Mouse (Mus musculus) small intestine, adult 2 months (tissue): ENCODE data around the gene Muc4. TPM values are rescaled to one million over a fixed set of nuclear protein-coding genes. Genes with fewer than 3 reads are reported as not detected.

Experiments used
- H3K27ac ChIP-seq: fragments of 200-500 bp; 2 replicates; pipeline ENCODE4 v1.5.1; 2012; ENCODE audit warnings: low read depth, low read length, control low read depth, inconsistent platforms; ENCODE audit not compliant: insufficient read depth
- H3K27me3 ChIP-seq: fragments of 200-500 bp; 2 replicates; pipeline ENCODE4 v1.6.1; 2012; ENCODE audit warnings: mild to moderate bottlenecking, moderate library complexity, low read length, inconsistent platforms; ENCODE audit not compliant: control insufficient read depth, insufficient read depth
- H3K36me3 ChIP-seq: fragments of 200-500 bp; 2 replicates; pipeline ENCODE4 v1.6.1; 2012; ENCODE audit warnings: mild to moderate bottlenecking, low read length, control low read depth, inconsistent platforms; ENCODE audit not compliant: control insufficient read depth, insufficient read depth
- H3K4me1 ChIP-seq: fragments of 200-500 bp; 2 replicates; pipeline ENCODE4 v1.6.1; 2012; ENCODE audit warnings: low read length, inconsistent platforms, mixed read lengths; ENCODE audit not compliant: control insufficient read depth, insufficient read depth, insufficient read length
- H3K4me3 ChIP-seq: fragments of 200-500 bp; 2 replicates; pipeline ENCODE4 v1.5.1; 2012; ENCODE audit warnings: low read depth, mild to moderate bottlenecking, control low read depth, inconsistent platforms, low read length, moderate library complexity
- CTCF ChIP-seq: fragments of 200-500 bp; IDR thresholded peaks from 2 replicates; pipeline ENCODE4 v1.5.1; 2012; ENCODE audit warnings: low read depth, mild to moderate bottlenecking, control low read depth, inconsistent platforms, low read length, moderate library complexity, mixed read lengths; ENCODE audit not compliant: insufficient replicate concordance, insufficient read length; ENCODE audit errors: extremely low read depth
- POLR2A ChIP-seq: fragments of 200-500 bp; IDR thresholded peaks from 2 replicates; pipeline ENCODE4 v1.6.1; 2012; ENCODE audit warnings: low read depth, mild to moderate bottlenecking, control low read depth, inconsistent platforms, low read length, moderate library complexity
- WGBS: fragments of 180-500 bp; shearing (Covaris S2); methylation state at CpG from one replicate; pipeline ENCODE4 v1.1.7; 2018; 5-methylcytosine and 5-hydroxymethylcytosine counted together
- polyA plus RNA-seq: library from polyadenylated mRNA; depleted of rRNA; stranded (reverse); fragments of >200 nt; gene quantifications from 2 replicates; pipeline ENCODE4 v1.2.3, GENCODE M21; 2012

Gene Muc4
- polyA plus RNA-seq, 1 experiment: 18.8 TPM

- Histone ChIP-seq H3K27me3 (no peaks in the 10 kb centered on the region), H3K27ac (no peak overlapping the region), H3K4me3 (no peak overlapping the region), H3K36me3 (peaks cover 8% of the 10 kb centered on the region), H3K4me1 (no peaks in the 10 kb centered on the region)
- no peak for TF ChIP-seq POLR2A
- TF ChIP-seq CTCF: no peak
- 73% methylated on average over 8 of the region's 8 CpGs for WGBS
Measured at GRCm38 (mm10) chr16:32778956-32779355, 43.3 kb downstream of the Muc4 start.

GRCm38 (mm10) chr16:32783324-32784062, 47.8 kb downstream of the Muc4 start:
- H3K27me3 ChIP-seq: no peaks in the 10 kb centered on the region
- no peak for TF ChIP-seq POLR2A
- TF ChIP-seq CTCF: no peak
- H3K27ac ChIP-seq: peak overlapping the region; percentile 70; the same call in 1 of the 2 replicates
- 62% methylated on average over 5 of the region's 5 CpGs for WGBS
- peaks cover 8% of the 10 kb centered on the region for H3K36me3 ChIP-seq
- H3K4me1 ChIP-seq: no peaks in the 10 kb centered on the region
- H3K4me3 ChIP-seq: no peak overlapping the region

GRCm38 (mm10) chr16:32784840-32785239, 49.2 kb downstream of the Muc4 start:
- no peak overlapping the region for H3K27ac ChIP-seq
- no peaks in the 10 kb centered on the region for H3K27me3 ChIP-seq
- TF ChIP-seq CTCF (no peak), POLR2A (no peak)
- peaks cover 8% of the 10 kb centered on the region for H3K36me3 ChIP-seq
- no peaks in the 10 kb centered on the region for H3K4me1 ChIP-seq
- WGBS: 88% methylated on average over 13 of the region's 13 CpGs
- no peak overlapping the region for H3K4me3 ChIP-seq

- Histone ChIP-seq H3K36me3 (no peaks in the 10 kb centered on the region), H3K4me1 (no peaks in the 10 kb centered on the region), H3K27ac (no peak overlapping the region), H3K27me3 (no peaks in the 10 kb centered on the region), H3K4me3 (no peak overlapping the region)
- 88% methylated on average over 5 of the region's 5 CpGs for WGBS
- TF ChIP-seq CTCF (no peak), POLR2A (no peak)
Measured at GRCm38 (mm10) chr16:32790056-32790455, 54.4 kb downstream of the Muc4 start.

- H3K36me3 ChIP-seq: no peaks in the 10 kb centered on the region
- no peak overlapping the region for H3K4me3 ChIP-seq
- no peak for TF ChIP-seq POLR2A
- no peak for TF ChIP-seq CTCF
- no peaks in the 10 kb centered on the region for H3K27me3 ChIP-seq
- 87% methylated on average over 1 of the region's 1 CpGs for WGBS
- H3K27ac ChIP-seq: no peak overlapping the region
- peaks cover 5% of the 10 kb centered on the region; the same call in 1 of the 2 replicates for H3K4me1 ChIP-seq
Measured at GRCm38 (mm10) chr16:32795177-32795576, 59.5 kb downstream of the Muc4 start.

GRCm38 (mm10) chr16:32796676-32797425, 61.2 kb downstream of the Muc4 start:
- no peak overlapping the region for H3K4me3 ChIP-seq
- WGBS: 74% methylated on average over 14 of the region's 14 CpGs
- TF ChIP-seq POLR2A (no peak), CTCF (no peak)
- H3K36me3 ChIP-seq: no peaks in the 10 kb centered on the region
- H3K27me3 ChIP-seq: no peaks in the 10 kb centered on the region
- peaks cover 8% of the 10 kb centered on the region; the same call in 1 of the 2 replicates for H3K4me1 ChIP-seq
- no peak overlapping the region for H3K27ac ChIP-seq

GRCm38 (mm10) chr16:32797426-32797689, 61.7 kb downstream of the Muc4 start, which contains the start of gene Muc20:
Gene Muc20, minus strand, starts transcription at chr16:32797435.
- TF ChIP-seq POLR2A (no peak), CTCF (no peak)
- Histone ChIP-seq H3K27me3 (no peaks in the 10 kb centered on the region), H3K36me3 (no peaks in the 10 kb centered on the region), H3K4me3 (no peak within 1 kb of the TSS), H3K4me1 (peaks cover 8% of the 10 kb centered on the region; the same call in 1 of the 2 replicates), H3K27ac (no peak within 1 kb of the TSS)
- WGBS: 48% methylated on average over 3 of the region's 3 CpGs
